Mouse (Mus musculus): ENCODE results near the gene Pnpla2. TPM values are rescaled to one million over a fixed set of nuclear protein-coding genes. Genes with fewer than 3 reads are reported as not detected.
A peak's percentile ranks its signal among the peaks of the same experiment; 100 is the strongest.

Gene Pnpla2
- total and polyA plus RNA-seq, 3 experiments: 905 to 1,265 (median 1,146) TPM

DNA sequence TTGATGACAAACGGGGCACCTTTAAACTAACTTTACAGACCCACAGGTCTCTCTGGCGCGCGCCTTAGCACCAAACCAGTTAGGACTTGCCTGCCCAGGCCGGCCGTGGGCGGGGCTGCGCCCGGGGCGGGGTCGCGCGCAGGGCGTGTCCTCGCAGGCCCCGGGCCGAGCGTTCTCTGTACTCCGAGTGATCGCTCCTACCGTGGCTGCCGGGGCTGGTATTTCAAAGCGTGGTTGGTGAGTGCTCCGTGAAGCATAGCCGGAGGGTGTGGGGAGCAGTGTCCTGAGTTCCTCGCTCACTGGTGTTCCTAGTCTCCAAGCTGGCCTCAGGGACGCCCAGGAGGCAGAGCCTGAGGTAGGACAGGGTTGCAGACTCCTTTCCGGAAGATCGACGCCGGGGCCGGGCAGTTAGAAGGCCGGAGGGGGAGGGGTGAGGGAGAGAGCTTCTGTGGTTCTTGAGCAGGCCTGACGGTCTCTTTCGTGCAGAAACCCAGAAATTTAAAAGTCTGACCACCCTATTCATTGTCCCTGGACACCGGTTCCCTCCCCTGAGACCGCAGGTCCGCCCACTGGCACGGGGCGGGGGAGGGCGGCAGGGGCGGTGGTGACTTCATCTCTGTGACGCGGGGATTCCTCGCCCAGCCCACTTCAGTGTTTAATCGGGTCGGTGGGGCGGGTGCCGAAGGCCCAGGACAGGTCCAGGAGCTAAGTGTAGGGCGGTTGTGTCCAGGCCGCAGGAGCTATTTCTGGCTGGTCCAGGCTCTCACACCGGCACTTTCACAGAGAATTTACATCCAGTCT is 12.4 kb downstream of the Pnpla2 start, which contains the start of gene Cd151:
Cd151 (plus strand) TSS at position 163 of the 801 bp plus-strand sequence.
- peak; percentile 95 for DNase-seq

- peak; percentile 67 for DNase-seq
Measured at GRCm38 (mm10) chr7:141468164-141468521, 13.1 kb downstream of the Pnpla2 start.

GRCm38 (mm10) chr7:141468522-141469211 is 13.7 kb downstream of the Pnpla2 start:
- DNase-seq: peak; percentile 89

GRCm38 (mm10) chr7:141469352-141469751 is 14.4 kb downstream of the Pnpla2 start:
- no peak for DNase-seq

- peak; percentile 33 for DNase-seq
Measured at GRCm38 (mm10) chr7:141469901-141470636, 15.1 kb downstream of the Pnpla2 start.

DNA sequence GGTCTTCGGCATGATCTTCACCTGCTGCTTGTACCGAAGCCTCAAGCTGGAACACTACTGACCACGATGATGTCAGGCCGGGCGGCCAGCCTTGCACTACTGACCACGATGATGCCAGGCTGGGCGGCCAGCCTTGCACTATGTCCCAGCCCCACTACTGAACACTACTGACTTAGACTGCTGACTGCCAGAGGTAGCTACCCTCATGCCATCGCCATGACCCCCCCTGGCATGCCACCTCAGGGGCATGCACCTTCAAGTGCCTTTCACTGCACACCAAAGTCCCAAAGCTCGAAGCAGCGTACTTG is 15.6 kb downstream of the Pnpla2 start:
- DNase-seq: no peak

DNA sequence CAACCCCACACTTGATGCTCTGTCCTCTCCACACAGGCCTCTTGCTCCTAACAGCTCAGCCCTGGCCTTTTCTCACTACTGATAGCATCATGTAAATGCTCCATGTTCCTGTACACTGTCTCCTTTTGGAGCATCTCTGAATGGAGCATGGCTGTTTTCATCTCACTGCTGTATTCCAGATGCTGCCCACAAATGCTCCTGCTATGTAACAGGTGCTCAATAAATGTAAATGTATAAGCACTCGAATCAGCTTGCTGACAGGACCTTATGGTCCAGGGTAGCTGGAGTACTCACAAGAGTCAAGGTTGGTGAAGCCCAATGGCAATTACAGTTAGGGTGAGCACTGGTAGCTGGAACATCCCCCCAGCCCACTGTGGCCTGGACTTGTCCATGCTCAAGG is 16.2 kb downstream of the Pnpla2 start:
- no peak for DNase-seq

GRCm38 (mm10) chr7:141472226-141472625 is 17.2 kb downstream of the Pnpla2 start:
- peak; percentile 68 for DNase-seq

GRCm38 (mm10) chr7:141472763-141473162 is 17.8 kb downstream of the Pnpla2 start:
- DNase-seq: peak; percentile 26

- DNase-seq: peak; percentile 27
Measured at GRCm38 (mm10) chr7:141474160-141474559, 19.2 kb downstream of the Pnpla2 start.

DNA sequence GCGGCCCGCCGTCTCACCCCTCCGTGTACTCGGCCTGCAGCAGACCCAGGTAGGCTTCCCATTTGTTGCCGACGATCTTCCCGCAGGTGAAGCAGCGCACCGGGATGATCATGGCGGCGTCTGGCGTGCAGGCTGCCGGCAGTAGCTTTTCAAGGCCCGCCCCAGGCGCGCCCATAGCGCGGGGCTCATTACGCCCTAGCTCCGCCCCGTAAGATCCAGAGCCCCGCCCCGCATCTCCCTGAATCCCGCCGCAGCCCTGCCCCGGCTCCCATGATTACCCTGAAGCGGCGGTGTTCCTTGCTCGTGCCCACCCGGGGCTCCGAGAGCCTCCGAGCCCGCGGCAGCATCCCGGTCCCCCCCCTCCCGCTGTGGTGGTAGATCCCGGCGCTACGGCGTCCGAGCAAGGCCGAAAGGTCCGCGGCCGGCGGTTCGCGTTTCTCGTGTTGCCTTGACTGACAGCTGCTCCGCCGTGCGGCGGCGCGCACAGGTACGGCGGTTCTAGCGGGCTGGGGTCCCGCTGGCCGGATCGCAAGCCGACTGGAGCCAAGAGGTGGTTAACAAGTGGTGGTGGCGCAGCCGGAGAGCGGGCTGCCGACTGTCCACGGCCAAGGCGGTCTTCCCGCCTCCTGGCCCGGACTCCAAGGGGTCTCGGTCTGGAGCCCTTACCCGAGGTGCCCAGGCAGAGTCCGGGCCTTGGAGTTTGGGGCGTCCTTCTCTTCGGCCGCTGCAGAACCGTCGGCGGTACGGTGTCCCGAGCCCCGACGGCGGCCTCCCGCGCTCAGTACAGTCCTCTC is 20.2 kb downstream of the Pnpla2 start, which contains the start of the genes Polr2l and Tspan4:
Polr2l (minus strand) TSS at position 122 of the 794 bp plus-strand sequence.
Tspan4 (plus strand) TSS at position 230 of the 794 bp plus-strand sequence.
- peak; percentile 92 for DNase-seq

GRCm38 (mm10) chr7:141475805-141476158 is 20.8 kb downstream of the Pnpla2 start:
- DNase-seq: no peak

DNA sequence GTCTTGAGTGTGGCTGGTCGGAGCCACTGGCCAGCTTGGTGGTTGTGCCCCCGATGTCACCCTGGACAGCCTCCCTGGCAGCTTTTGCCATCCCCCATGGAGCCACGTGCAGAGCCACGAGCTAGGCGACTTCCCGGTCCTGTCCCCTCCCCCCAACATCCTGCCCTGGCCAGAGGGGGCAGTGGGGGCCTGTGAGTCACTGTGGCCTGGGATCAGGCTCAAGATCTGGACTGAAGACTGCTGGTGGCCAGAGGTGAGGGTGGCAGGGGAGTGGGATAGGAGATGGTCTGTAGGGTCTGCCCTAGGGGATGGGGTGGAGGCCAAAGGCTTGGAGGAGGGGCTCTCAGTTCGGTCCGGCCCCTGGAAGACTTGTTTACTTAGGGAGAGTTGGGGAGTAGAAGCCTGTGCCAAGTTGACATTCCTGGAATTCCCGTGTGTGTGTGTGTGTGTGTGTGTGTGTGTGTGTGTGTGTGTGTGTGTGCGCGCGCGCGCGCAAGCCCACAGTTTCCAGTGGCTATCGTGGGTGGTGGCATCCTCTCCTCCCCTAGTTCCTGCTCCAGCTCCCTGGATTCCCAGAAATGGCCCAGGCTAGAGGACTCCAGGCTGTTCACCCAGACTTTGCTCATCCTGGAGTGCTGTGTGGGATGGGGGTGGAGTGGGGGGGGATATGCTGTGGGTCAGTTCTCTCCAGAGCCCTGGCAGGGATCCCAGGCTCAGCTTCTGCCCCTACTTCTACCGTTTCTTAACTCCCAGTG is 21.4 kb downstream of the Pnpla2 start:
- DNase-seq: peak; percentile 95

GRCm38 (mm10) chr7:141476981-141477370 is 22.0 kb downstream of the Pnpla2 start:
- peak; percentile 62 for DNase-seq

GRCm38 (mm10) chr7:141477578-141478269 is 22.7 kb downstream of the Pnpla2 start:
- DNase-seq: peak; percentile 40

GRCm38 (mm10) chr7:141478270-141478748 is 23.3 kb downstream of the Pnpla2 start:
- DNase-seq: peak; percentile 71

DNA sequence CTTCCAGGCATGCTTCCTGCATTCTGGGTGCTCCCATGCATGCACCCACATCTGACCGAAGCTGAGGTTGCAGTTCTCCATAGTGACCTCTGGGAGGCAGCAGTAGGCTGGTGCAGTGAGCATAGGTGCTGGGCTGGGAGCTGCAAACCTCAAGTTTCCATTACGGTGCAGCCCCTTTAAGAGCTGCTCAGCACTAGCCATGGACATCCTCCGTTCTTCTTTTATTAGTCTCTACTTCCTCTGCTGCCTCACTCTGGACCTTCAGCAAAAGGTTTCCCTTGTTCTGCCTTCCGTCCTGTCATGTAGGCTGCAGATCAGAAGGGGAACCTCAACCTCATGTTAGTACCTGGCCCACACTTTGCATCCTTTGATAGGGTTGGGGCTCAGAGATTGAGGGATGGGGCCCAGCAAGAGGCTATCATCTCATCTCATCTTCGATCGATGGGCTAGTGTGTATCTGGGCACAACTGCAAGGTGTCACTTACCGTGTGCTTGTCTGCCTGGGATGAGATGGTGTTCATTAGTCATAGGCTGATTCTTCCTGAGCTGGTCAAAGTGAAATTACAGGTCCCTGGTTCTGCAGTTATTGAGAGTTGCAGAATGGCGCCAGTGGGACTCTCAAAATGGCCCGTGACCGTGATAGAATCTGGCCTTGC is 26.0 kb downstream of the Pnpla2 start:
- DNase-seq: peak; percentile 67

- peak; percentile 65 for DNase-seq
Measured at GRCm38 (mm10) chr7:141481498-141482401, 26.8 kb downstream of the Pnpla2 start.
